Mouse (Mus musculus): Measurements from ENCODE around the gene Retreg1.

DNA sequence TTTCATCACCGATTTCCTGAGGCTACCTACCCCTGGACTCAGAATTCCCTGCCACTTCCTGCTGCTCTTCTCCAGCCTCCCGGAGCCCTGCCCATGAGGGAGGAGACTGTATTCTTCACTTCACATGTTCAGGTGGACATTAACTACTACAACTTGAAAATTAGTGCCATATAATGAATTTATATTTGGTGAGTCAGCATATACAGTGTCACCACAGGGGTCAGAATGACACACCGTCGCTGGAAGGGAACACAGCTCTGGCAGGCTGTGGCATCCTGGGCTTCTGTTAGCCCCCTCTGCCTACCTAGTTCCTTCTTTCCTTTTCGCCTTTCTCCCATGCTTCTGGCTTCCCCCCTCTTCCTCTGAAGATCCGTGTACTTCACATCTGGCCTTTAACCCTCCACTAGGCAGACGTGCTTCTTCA is 90.7 kb downstream of the Retreg1 start:
- no peak for TF ChIP-seq CTCF (conservative IDR thresholded peaks at IDR 0.05; ENCODE audit: low read length)
- TF ChIP-seq NANOG (IDR thresholded peaks at IDR 0.05; ENCODE audit: borderline replicate concordance, low read length) = no peak
- no peak for TF ChIP-seq POU5F1 (IDR thresholded peaks at IDR 0.05; ENCODE audit: borderline replicate concordance, low read length)

All from E14TG2a.4 (cell line).